Mouse (Mus musculus) spleen, adult 2 months (tissue): ENCODE data around the gene Arfgap1. TPM values are rescaled to one million over a fixed set of nuclear protein-coding genes. Genes with fewer than 3 reads are reported as not detected.

Experiments used
- DNase-seq, 2 experiments: peaks; one replicate each; pipeline versions ENCODE4 v3.0.0 to v3.0.0-alpha.2; 2012 to 2021; ENCODE audit warnings: low spot score in 2 of 2, low read depth in 1 of 2
- H3K27ac ChIP-seq: fragments of 200-500 bp; 2 replicates; pipeline ENCODE4 v1.5.1; 2012; ENCODE audit warnings: low read length, inconsistent platforms; ENCODE audit not compliant: insufficient read depth
- H3K27me3 ChIP-seq: fragments of 200-500 bp; 2 replicates; pipeline ENCODE4 v1.6.1; 2012; ENCODE audit warnings: mild to moderate bottlenecking, moderate library complexity, low read length, inconsistent platforms; ENCODE audit not compliant: control insufficient read depth, insufficient read depth
- H3K36me3 ChIP-seq: fragments of 200-500 bp; 2 replicates; pipeline ENCODE4 v1.6.1; 2012; ENCODE audit warnings: mild to moderate bottlenecking, low read length, inconsistent platforms; ENCODE audit not compliant: control insufficient read depth, insufficient read depth
- H3K4me1 ChIP-seq: fragments of 200-500 bp; 2 replicates; pipeline ENCODE4 v1.6.1; 2011; ENCODE audit warnings: inconsistent platforms; ENCODE audit not compliant: control insufficient read depth, insufficient read depth, insufficient read length
- H3K4me3 ChIP-seq: fragments of 200-500 bp; 2 replicates; pipeline ENCODE4 v1.5.1; 2011; ENCODE audit warnings: mild to moderate bottlenecking, inconsistent platforms; ENCODE audit not compliant: insufficient read depth, insufficient read length; ENCODE audit errors: extremely low read depth
- CTCF ChIP-seq: fragments of 200-500 bp; IDR thresholded peaks from 2 replicates; pipeline ENCODE4 v1.5.1; 2011; ENCODE audit warnings: mild to moderate bottlenecking, inconsistent platforms; ENCODE audit not compliant: insufficient read depth, insufficient read length, insufficient replicate concordance; ENCODE audit errors: extremely low read depth
- POLR2A ChIP-seq: fragments of 200-500 bp; IDR thresholded peaks from 2 replicates; pipeline ENCODE4 v1.6.1; 2011; ENCODE audit warnings: low read depth, low read length, inconsistent platforms
- WGBS: fragments of 180-500 bp; shearing (Covaris S2); methylation state at CpG from one replicate; pipeline ENCODE4 v1.1.7; 2018; 5-methylcytosine and 5-hydroxymethylcytosine counted together
- polyA plus RNA-seq: library from polyadenylated mRNA; depleted of rRNA; stranded (reverse); fragments of >200 nt; gene quantifications from 2 replicates; pipeline ENCODE4 v1.2.3, GENCODE M21; 2012

Arfgap1 gene
- polyA plus RNA-seq, 1 experiment: 33.9 TPM

- DNase-seq: no peak
- 78% methylated on average over 1 of the region's 1 CpGs for WGBS
- H3K27ac ChIP-seq: no peak overlapping the region
- TF ChIP-seq CTCF (no peak), POLR2A (no peak)
- no peaks in the 10 kb centered on the region for H3K4me1 ChIP-seq
- no peaks in the 10 kb centered on the region for H3K27me3 ChIP-seq
- H3K4me3 ChIP-seq: no peak overlapping the region
- H3K36me3 ChIP-seq: no peaks in the 10 kb centered on the region
These were observed 34.6 kb upstream of the Arfgap1 start for GRCm38 (mm10) chr2:180932418-180932817.

GRCm38 (mm10) chr2:180940187-180940586 is 26.8 kb upstream of the Arfgap1 start:
- TF ChIP-seq POLR2A (no peak), CTCF (no peak)
- Histone ChIP-seq H3K36me3 (no peaks in the 10 kb centered on the region), H3K4me1 (no peaks in the 10 kb centered on the region), H3K27me3 (no peaks in the 10 kb centered on the region), H3K4me3 (no peak overlapping the region), H3K27ac (no peak overlapping the region)
- no peak for DNase-seq

- Histone ChIP-seq H3K27me3 (no peaks in the 10 kb centered on the region), H3K27ac (no peak overlapping the region), H3K4me3 (no peak overlapping the region), H3K4me1 (no peaks in the 10 kb centered on the region), H3K36me3 (no peaks in the 10 kb centered on the region)
- TF ChIP-seq POLR2A (no peak), CTCF (no peak)
- DNase-seq: no peak
These were observed 25.2 kb upstream of the Arfgap1 start for GRCm38 (mm10) chr2:180941869-180942268.

- no peak overlapping the region for H3K4me3 ChIP-seq
- no peak for TF ChIP-seq POLR2A
- peaks cover 9% of the 10 kb centered on the region for H3K27me3 ChIP-seq
- H3K36me3 ChIP-seq: no peaks in the 10 kb centered on the region
- H3K4me1 ChIP-seq: peaks cover 2% of the 10 kb centered on the region; the same call in 1 of the 2 replicates
- DNase-seq: no peak
- H3K27ac ChIP-seq: no peak overlapping the region
- 42% methylated on average over 1 of the region's 1 CpGs for WGBS
These were observed 17.1 kb upstream of the Arfgap1 start for GRCm38 (mm10) chr2:180949947-180950346.

GRCm38 (mm10) chr2:180952731-180953171 is 14.3 kb upstream of the Arfgap1 start:
- Histone ChIP-seq H3K27me3 (peaks cover 11% of the 10 kb centered on the region), H3K36me3 (no peaks in the 10 kb centered on the region), H3K4me3 (no peak overlapping the region), H3K27ac (no peak overlapping the region), H3K4me1 (peaks cover 2% of the 10 kb centered on the region; the same call in 1 of the 2 replicates)
- DNase-seq: no peak
- TF ChIP-seq CTCF: no peak
- no peak for TF ChIP-seq POLR2A
- WGBS: 38% methylated on average over 9 of the region's 9 CpGs

GRCm38 (mm10) chr2:180953638-180954037 is 13.4 kb upstream of the Arfgap1 start:
- H3K4me3 ChIP-seq: no peak overlapping the region
- WGBS: 57% methylated on average over 2 of the region's 2 CpGs

GRCm38 (mm10) chr2:180954061-180955047 is 12.7 kb upstream of the Arfgap1 start, which contains the start of gene Nkain4:
Gene Nkain4, minus strand, starts transcription at chr2:180954699.
- H3K27ac ChIP-seq: no peak within 1 kb of the TSS
- DNase-seq: no peak
- H3K36me3 ChIP-seq: no peaks in the 10 kb centered on the region
- H3K27me3 ChIP-seq: peaks cover 11% of the 10 kb centered on the region
- TF ChIP-seq POLR2A (no peak), CTCF (no peak)
- WGBS: 4% methylated on average over 52 of the region's 52 CpGs
- H3K4me3 ChIP-seq: peak within 1 kb of the TSS; percentile 25; the same call in 1 of the 2 replicates
- H3K4me1 ChIP-seq: peaks cover 2% of the 10 kb centered on the region; the same call in 1 of the 2 replicates

More at GRCm38 (mm10) chr2:180953638-180954037, 13.4 kb upstream of the Arfgap1 start:
- Histone ChIP-seq H3K27me3 (peaks cover 11% of the 10 kb centered on the region), H3K36me3 (no peaks in the 10 kb centered on the region), H3K4me1 (peaks cover 2% of the 10 kb centered on the region; the same call in 1 of the 2 replicates), H3K27ac (no peak overlapping the region)
- no peak for TF ChIP-seq POLR2A
- TF ChIP-seq CTCF: no peak
- DNase-seq: no peak
